Mouse (Mus musculus) naive thymus-derived CD4-positive, alpha-beta T cell, adult 2 months (primary cell): ENCODE measurements around the gene Gm30191.

Source experiments
- DNase-seq: peaks from one replicate; pipeline ENCODE4 v3.0.0-alpha.2; 2011; ENCODE audit warnings: low read depth

Gm30191 gene

DNA sequence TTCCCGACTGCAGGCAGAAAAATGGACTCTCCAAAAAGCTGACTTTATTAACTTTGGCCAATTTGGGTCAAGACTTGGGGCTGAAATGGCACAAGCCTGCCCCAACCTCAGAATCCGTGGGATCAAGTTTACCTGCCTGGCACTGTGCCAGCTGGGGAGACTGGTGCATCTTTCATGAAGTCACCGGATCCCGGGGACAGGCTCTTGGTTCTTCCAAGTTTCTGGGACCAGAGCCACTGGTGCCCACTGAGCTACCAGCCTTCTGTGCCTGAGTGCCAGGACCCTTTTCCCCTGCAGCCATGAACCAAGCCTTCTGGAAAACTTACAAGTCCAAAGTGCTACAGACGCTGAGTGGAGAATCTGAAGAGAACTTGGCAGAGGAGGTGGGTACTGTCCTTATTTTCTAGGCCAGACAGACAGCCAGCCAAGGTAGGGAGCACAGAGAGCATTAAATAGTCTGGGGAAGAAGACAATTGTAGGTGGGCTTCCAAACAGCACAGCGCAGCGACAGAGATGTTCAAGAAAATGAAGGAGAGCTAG is at the start of gene Gm30191:
Gm30191 (plus strand) TSS at position 217 of the 540 bp plus-strand sequence.
- DNase-seq, result no peak

DNA sequence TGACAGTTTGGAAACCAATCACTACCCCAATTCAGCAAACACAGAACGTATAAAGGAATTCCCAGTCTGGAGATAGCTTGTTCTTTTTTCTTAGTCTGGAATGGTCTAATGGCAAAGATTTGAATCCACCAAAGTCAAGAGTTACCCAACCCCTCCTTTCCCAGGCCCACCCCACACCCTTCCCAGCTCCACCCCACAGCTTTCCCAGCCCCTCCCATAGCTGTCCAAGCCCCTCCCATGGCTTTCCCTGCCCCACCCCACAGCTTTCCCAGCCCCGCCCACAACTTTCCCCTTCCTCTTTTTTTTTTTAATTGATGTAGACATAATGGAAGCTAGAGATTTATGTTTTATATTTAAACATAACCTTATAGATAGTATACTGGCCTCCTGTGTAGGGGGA is 47.4 kb upstream of the Gm30191 start:
- DNase-seq, result no peak

DNA sequence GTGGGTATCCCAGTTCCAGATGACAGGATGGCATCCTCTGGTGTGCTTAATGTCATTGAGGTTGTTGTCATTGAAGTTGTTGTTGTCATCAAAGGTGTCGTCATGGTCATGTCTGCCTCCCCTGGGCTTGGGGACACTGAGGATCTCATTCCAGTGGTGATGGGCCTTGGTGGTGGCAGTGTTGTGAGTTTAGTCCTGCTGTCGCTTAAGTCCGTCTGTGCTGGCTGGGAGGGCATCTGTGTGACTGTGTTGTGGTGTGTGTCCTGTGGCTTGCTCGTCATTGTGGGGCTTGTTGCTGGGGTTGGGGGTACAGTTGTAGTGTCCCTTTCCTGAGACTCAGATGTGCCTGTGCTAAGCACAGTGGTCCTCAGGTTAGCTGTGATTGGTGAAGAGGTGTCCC is 43.8 kb upstream of the Gm30191 start, which contains the start of gene Gm7534:
Gm7534 (minus strand) TSS at position 101 of the 400 bp plus-strand sequence.
- no peak for DNase-seq

DNA sequence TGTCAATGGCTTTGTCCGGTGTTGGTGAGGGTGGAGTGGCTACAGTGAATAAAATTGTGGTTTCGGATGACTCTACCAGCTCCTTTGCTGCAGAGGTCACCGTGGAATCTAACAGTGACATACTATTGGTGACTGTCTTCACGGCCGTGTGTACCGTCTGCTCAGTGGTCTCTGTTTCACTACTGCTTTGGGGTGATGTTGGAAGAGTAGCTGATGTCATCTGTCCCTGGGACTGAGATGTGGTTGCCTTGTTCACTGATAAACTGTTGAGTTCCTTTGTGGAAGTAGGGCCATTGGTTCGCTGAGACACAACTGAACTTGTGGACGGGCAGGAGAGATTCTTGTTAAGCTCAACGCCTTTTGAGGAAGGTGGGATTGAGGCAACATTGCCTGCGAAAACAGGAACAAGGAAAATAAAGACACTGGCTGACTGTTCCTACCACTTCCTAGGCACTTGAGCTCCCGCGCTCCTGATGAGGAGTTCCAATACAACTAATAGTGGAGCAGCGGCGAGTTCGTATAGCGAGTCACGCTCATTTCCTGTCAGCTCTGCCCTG is 43.3 kb upstream of the Gm30191 start:
- DNase-seq, result no peak

DNA sequence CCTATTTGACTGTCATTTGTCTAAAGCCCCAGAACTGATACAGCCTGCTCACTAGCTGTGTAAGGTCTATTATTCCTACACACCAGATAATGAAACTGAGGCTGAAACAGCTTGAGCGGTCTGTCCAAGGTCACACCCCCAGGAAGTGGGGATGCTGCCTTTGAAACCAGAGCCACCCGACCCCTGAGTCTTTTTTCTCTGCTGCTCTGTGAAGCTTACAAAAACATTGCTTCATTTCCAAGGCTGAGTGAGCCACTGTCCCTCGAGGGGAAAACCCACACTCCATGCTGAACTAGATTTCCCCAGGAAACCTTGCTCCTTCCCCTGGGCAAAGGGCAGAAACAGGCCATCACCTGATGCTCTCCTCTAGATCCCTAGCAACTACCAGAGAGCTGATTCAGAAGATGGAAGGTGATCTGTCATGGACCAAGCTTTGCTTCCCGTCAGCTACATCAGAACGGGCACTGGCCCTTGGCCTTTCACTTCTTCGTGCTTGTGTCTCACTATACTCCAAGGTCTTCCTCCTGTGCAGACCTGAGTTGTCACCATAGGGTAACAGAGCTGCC is 40.2 kb upstream of the Gm30191 start:
- DNase-seq, result no peak

DNA sequence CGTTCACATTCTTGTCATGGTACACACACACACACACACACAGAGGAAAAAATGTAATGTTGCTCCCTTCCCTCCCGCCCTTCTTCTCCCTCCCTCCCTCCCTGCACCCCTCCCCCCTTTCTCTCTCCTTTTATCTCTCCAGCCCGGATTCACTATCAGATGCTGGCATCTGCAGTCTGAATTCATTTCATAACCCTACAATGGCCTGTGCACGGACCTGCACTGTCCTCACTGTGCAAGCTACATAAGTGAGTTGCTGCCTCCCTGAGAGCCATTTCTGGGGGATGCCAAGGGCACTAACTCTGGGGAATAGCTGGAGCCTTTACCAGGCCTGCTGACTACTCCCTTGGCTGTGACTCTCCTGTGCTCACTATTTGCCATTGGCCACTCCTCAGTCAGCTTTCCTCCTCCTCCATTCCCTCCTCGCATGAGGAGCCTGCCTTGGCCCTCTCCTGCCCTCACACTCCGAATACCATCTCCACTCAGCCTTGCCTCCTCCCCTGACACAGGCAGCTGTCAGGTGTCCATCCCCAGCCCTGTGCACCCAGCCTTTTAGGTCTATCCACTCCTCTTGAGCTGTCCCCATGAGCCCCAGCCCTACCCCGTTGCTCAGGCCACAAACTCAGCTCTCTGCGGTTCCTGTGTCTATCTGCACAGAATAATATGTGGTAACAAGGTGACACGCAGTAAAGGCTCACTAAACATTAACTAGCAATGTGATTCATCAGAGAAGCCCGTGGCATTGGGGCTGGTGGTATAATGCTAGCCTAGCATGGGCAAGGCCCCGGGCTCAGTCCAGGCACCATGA is 23.7 kb upstream of the Gm30191 start:
- no peak for DNase-seq

DNA sequence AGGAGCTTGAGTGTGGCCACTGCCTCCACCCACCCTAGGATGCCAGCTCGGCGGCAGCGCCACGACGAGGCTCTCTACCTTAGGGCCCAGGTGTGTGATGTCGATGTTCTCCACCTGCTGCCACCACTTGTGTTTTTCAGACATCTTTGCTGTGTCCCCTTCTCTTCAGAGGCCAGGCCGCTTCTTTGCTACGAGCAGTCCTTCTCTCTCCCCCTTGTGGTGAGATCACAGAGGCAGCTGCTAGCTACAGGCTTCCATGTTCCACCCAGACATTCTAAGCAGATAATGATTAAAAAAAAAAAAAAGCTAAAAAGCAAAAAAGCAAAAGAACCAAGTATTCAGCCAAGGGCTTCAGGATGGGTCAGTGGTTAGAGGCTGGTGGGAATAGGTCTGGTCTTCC is 19.5 kb upstream of the Gm30191 start, which contains the start of gene Catsper4:
Catsper4 (minus strand) TSS at position 190 of the 400 bp plus-strand sequence.
- no peak for DNase-seq

DNA sequence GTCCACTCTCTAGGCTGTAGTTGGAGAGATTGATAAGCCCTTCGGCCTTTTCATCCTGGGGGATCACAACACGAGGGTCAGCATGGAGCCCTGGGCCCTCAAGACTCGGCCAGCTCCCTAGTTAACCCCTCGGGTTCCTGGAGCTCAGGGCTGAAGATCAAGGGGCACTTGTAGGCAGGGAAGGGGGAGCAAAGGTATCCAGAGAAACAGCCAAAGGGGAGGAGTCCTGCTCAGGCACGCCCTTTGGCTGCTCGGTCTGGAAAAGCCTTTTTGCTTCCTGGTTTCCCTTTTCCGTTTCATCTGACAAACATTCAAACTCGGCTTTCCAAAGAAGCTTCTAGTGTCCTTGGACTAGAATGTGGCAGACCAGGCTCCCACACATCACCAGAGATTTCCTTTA is 16.3 kb upstream of the Gm30191 start:
- DNase-seq, result no peak

DNA sequence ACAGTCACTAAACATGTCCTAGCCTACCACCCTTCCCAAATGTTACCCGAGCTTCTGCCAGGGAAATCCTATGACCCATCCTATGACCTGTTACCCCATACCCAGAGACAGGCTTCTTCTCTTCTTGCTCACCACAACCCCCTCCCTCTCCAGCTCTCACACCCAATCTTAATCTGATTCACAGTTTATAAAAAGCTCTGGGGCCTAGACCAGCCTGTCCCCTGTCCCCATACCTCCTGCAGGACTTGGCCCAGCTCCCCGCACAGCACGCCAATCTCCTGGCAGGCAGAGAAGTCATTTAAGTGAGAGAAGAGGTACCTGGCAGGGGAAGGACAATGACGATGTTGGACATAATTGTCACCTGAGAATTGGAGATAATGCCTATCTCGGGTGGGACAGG is 11.9 kb upstream of the Gm30191 start:
- no peak for DNase-seq

DNA sequence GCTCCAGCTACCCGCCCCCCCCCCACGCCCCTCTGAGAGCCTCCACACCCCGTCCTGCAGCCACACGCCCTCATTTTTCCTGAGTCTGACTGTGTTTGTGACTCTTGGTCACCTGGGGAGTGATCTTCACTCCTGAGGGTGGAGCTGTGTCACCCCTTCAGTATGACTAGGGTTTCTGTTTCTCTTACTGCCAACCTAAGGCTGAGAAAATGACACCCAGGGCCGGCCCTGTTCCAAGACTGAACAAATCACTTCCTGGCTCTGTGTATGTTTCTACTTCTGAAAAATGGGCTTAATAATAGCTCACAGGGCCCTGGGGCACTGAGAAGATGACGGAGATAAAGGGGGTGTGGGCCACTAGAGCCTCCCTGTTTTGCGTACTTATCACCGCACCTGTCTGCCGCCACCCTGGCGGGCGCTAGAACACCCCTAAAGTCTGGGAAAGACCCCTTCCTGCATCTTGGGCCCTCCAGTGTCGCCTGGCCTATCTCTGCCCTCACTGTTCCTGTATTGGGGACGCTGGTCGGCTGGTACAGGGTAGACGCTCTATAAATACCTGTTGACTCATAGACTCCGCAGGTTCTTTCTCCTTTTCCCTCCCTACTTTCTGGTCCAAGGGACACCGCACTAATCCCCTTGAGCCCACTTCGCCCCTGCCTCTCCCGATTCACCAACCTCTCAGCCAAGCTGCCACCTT is 9.0 kb upstream of the Gm30191 start:
- DNase-seq, result no peak

DNA sequence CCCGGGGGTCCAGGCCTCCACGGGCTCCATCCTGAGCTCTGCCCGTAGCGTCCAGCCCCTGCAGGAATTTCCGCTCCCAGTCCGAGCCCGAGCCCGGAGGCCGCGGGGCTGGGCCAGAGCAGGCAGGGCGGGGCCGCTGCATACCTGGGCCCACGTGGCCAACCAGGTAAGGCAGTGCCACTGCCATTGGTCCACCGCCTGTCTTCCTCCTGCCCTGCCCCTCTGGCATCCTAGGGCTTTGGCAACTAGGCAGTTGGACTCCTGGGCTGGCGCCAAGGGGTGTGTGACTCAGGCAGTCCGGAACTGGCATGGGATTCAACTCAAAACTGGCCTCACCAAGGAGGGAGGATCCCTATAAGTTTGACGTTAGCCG is 8.5 kb upstream of the Gm30191 start, which contains the start of gene Cnksr1:
Cnksr1 (minus strand) TSS at position 121 of the 373 bp plus-strand sequence.
- DNase-seq, result no peak

DNA sequence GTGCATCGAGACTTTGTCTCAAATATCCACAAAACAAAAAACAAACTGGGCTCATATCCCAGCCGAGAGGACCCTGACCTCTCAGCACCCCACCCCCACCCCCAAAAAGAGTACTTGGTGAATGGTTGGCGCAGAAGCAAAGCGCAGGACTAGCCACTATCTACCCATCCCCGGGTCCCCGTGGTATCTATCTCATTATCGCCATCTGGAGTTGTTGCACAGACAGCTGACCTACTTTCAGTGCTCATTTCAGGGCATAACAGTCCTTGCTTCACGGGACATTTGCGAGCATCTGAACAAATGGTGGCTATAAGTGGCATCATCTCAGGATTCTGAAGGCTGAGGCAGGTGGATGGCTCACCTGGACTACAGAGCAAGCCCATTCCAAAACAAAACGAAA is 8.0 kb upstream of the Gm30191 start:
- DNase-seq, result no peak

DNA sequence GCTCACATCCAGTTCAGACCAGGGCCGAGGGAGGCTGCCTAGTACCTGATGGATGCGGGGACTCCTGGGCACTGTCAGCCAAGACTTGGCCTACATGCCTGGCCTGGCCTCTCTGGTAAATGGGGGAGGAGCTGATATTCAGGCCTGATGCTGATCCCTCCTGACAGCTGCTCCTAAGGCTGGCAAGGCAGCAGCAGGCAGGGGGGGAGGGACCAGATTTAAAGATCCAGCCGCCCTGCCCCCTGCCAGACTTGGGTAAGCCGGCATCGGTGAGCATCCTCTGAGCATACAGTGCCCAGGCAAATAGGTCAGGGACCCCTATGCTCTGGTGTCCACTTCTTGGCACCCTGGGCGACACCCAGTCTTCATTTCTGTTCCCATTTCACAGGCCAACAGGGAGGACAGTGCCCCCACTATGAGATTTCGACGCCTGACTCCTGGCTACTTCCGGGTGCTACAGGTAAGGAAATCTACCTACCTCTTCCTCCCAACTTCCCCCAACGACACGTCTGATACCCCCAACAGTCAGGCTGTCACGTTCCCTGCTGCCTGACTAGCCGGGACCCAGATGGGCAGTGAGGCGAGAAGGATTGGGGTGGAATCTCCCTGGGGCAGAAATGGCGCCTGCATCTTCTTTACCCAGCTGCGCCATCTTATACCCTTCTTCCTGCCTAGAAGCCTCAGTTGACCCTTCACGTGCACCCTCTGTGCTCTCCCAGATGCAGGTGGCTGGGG is 3.1 kb upstream of the Gm30191 start, which contains the start of gene E130218I03Rik:
E130218I03Rik (plus strand) TSS at position 147 of the 735 bp plus-strand sequence.
- DNase-seq, result no peak

DNA sequence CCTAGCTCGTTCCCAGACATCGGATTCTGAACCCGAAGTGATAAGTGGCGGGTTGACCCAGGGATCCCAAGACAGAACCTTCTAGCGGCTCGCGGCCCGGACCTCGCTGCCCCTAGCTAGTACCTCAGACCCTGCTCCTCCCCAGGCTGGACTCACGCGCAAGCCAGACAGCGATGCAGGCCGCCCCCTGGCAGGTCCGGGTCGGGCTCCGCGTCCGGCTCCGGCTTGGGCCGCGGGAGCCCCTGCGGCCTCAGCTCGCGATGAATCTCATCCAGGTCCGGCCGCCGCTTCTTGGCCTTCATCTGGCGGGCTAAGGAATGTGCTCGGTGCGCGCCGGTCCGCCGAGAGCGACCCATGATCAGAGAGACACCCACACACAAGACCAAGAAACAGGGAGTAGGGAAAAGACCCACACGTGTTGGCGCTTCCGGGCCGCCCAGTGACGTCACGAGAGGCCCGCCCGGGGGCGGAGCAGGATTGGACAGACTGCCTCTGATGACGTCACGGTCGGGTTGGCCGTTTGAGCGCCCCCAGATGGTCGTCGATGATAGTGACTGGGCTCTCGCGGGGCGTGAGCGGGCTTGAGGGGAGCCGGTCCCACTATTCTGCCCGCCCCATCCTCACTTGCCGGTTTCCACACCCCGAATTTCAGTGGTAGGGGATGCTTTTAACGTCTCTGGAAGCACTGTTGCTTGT is 1.4 kb upstream of the Gm30191 start, which contains the start of gene Zfp593:
Zfp593 (minus strand) TSS at position 445 of the 696 bp plus-strand sequence.
- DNase-seq, result peak; percentile 96

DNA sequence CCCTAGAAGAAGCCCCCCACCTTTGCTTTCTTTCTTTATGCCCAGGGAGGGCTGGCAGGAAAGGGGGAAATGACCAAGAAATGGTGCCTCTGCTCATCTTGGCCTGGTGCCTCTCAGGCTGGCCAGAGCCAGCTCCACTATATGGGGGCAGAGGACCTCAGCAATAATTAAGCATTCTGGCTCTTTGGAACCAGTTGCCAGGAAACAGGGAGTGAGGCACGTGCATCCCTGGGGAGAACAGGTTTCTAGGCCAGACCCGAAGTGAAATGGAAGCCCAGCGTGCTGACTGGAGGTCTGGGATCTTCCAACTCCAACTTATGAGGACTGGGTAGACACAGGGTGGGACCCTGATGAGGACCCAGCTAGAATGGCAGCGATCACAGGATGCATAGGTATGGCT is 479 bp upstream of the Gm30191 start:
- peak; percentile 26 for DNase-seq

DNA sequence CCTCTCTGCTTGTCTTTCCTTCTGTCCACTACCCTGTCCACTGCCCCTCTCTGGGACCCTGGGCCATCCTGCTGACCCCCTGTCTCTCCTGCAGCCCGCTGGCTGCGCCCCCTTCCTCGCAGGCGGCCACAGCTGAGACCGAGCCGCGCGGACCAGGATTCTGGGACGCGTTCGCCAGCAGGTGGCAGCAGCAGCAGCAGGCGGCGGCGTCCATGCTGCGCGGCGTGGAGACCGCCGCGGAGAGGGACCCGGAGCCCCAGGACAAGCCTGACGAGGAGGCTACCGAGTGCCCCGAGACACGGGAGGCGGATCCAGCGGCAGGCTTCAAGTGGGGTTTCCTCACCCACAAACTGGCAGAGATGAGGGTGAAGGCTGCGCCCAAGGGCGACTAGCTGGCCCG is 2.9 kb downstream of the Gm30191 start:
- peak; percentile 82 for DNase-seq

DNA sequence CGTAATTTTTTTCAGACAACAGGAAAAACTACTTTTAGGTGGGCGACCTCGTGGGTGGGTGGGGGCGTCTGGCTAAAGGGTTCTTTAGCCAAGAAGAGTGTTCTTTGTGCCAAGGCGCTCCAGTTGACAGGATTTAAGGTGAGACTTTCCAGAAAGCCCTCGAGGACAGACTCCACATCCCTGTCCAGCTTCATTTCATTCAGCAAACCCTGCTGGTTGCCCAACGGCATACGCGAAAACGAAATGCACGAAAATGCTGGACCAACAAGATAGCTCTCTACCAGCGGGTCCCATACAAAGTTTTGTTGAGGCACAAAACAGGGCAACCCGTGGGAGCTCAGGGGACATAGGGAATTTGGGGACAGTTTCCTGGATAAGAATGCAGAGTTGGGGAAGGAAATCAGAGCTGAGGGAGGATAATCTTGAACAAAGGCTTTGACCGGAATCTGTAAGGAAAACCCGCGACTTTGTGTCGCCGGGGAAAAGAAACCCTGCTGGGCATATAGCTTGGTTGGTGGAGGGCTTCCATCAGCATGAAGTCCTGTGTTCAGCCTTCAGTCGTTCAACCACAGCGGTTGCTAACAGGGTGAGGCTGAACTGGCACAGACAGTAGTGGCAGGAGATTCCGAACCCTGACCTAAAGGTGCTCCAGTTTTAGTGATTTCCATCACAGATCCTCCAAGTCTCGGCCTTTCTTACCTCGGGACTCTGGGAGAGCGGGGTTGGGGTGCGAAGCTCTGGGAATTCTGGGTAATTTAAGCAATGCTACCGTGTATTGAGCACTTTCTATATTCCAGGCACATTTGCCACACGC is 3.6 kb downstream of the Gm30191 start:
- no peak for DNase-seq

DNA sequence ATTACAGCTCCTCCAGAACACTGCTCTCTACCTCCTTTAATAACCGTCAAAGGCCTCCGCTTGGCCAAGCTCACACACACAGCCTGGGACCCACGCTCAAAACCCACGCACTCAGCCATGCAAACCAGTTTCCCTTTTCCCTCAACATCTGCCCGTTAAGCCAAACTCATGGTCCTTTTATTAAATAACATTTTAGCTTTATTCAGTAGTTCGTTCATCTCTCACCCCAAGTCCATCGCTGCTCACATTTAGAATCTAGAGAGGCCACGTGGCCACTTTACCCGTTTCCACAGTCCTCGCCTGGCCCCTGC is 4.2 kb downstream of the Gm30191 start:
- no peak for DNase-seq

DNA sequence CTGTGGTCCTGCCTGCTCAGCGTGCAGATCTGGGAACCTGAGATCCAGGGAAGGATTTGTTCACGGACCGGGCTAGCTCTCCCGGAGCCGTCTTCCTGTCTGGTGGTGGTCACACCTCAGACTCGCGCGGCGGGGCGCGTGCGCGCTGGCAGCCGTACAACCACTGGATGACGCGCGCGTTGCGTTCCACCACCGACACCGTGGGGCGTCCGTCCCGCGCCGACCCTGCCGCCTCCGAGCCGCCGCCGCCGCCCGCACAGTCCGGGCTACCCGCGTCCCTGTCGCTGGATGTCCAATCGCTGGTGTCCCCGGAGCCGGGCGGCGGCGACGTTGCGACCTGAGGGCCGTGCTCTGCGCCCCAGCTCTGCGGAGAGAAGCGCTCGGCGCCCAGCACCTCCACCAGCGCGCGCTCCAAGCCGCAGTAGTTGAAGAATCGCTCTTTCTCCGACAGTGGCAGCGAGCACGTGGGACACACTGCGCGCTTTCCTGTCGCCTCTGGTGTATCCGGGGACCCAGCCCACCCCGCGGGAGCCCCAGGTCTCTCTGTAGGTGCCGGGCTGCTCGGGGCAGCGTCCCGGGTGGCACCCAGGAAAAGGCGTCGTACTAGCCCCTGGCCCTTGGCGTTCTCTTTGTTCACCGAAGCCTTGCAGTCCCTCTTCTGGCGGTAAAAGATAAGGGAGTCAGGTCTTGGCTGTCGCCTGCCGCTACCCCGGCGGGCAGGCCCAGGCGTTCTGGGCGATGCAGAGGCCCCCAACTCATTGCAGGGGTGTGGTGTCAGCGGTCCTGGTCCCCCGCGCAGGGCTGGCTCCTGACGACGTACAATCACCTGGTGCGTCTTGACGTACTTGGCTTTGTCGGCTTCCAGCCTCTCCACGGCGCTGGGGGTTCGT is 4.8 kb downstream of the Gm30191 start:
- DNase-seq, result peak; percentile 59
